Mouse (Mus musculus) kidney, embryonic 16.5 days (tissue): Measurements from ENCODE around the gene Capn2. TPM values are rescaled to one million over a fixed set of nuclear protein-coding genes. Genes with fewer than 3 reads are reported as not detected.

ENCODE experiments used
- ATAC-seq: fragments of 200-750 bp; cut with Nextera tagmentation; 2 replicates; pipeline ENCODE4 v1.8.0; 2017; ENCODE audit warnings: moderate TSS enrichment; ENCODE audit not compliant: low FRiP score, low TSS enrichment
- H3K27ac ChIP-seq: fragments of 300-500 bp; sonication (generic); 2 replicates; pipeline ENCODE4 v1.5.1; 2014; ENCODE audit warnings: low read length
- H3K27me3 ChIP-seq: fragments of 300-500 bp; sonication (generic); 2 replicates; pipeline ENCODE4 v1.6.1; 2014; ENCODE audit warnings: low read length, control low read depth, mixed read lengths; ENCODE audit not compliant: insufficient read depth
- H3K36me3 ChIP-seq: fragments of 300-500 bp; sonication (generic); 2 replicates; pipeline ENCODE4 v1.6.1; 2014; ENCODE audit warnings: low read length, control low read depth, mixed read lengths; ENCODE audit not compliant: insufficient read depth
- H3K4me1 ChIP-seq: fragments of 300-500 bp; sonication (generic); 2 replicates; pipeline ENCODE4 v1.6.1; 2014; ENCODE audit warnings: low read length, control low read depth, mixed read lengths; ENCODE audit not compliant: insufficient read depth
- H3K4me2 ChIP-seq: fragments of 300-500 bp; sonication (generic); replicated peaks from 2 replicates; pipeline ENCODE4 v1.6.1; 2014; ENCODE audit warnings: low read depth, low read length
- H3K4me3 ChIP-seq: fragments of 300-500 bp; sonication (generic); 2 replicates; pipeline ENCODE4 v1.5.1; 2014; ENCODE audit warnings: mild to moderate bottlenecking, low read length
- H3K9ac ChIP-seq: fragments of 300-500 bp; sonication (generic); replicated peaks from 2 replicates; pipeline ENCODE4 v1.6.1; 2014; ENCODE audit warnings: low read length
- H3K9me3 ChIP-seq: fragments of 300-500 bp; sonication (generic); 2 replicates; pipeline ENCODE4 v1.6.1; 2016; ENCODE audit warnings: low read length, control low read depth
- WGBS: fragments of 180-500 bp; shearing (Covaris S2); extraction: QIAGEN DNeasy Blood & Tissue Kit; methylation state at CpG from one replicate; pipeline ENCODE4 v1.1.7; 2014; 5-methylcytosine and 5-hydroxymethylcytosine counted together
- polyA plus RNA-seq: library from polyadenylated mRNA; unstranded; fragments of >200 nt; fragmentation: Nextera tagmentation; extraction: Ambion mirVana; gene quantifications from 2 replicates; pipeline ENCODE4 v1.2.1, GENCODE M21; 2015

Gene Capn2
- polyA plus RNA-seq, 1 experiment from 2014 or later, result 142 TPM

DNA sequence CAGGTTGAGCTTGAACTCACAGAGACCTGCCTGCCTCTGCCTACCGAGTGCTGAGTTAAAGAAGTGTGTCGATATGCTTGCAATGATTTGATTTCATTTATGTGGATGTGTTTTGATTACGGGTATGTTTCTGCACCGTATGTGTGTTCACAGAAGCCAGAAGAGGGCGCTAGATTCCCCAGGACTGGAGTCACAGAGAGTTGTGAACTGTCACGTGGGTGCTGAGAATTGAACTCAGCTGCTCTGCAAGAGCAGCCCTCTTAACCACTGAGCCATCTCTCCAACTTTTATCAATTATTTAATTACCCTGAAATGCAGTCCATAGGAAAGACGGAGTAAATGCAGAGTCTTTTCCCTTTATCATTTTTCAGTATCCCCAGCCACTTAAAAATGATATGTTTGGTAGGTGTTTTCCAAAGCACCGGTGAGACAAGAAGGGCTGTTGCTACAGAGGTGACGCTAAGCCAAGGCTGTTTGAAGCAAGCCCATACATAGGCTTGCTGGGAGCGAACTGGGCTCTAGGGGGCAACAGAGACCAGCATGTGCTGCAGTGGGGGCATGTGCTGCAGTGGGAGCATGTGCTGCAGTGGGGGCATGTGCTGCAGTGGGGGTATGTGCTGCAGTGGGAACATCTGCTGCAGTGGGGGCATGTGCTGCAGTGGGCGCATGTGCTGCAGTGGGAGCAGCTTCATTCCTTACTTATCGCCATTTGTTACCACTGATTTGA lies 36.4 kb upstream of the Capn2 start:
- Histone ChIP-seq H3K27me3 (no peaks in the 10 kb centered on the region), H3K4me3 (no peak overlapping the region), H3K4me2 (no peak overlapping the region), H3K9ac (no peak overlapping the region), H3K36me3 (no peaks in the 10 kb centered on the region), H3K27ac (no peak overlapping the region), H3K4me1 (no peaks in the 10 kb centered on the region), H3K9me3 (no peaks in the 10 kb centered on the region)
- peak; percentile 63; the same call in 1 of the 2 replicates for ATAC-seq
- 62% methylated on average over 12 of the region's 12 CpGs for WGBS

DNA sequence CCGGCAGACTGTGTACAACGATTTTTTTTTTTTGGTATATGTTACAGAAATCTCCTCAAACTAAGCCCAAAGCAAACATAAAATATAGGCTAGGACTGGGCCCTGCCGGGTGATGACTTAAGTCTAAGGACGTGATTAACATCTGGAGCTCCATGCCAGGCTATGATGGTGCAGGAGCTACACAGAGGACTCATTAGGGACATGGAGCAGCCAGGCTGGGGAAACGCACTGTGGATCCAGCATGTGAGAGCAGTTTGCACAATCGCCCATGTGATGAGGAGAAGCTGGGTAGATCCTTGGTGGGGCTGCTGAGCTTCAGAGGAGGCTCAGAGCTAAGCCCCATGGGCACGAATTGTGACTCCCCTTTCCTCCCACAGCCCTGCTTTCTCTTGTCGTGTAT lies 33.4 kb upstream of the Capn2 start:
- H3K27ac ChIP-seq, result no peak overlapping the region
- WGBS, result 78% methylated on average over 8 of the region's 8 CpGs
- H3K36me3 ChIP-seq, result no peaks in the 10 kb centered on the region
- no peak overlapping the region for H3K4me3 ChIP-seq
- ATAC-seq, result no peak
- H3K4me2 ChIP-seq, result no peak overlapping the region
- no peaks in the 10 kb centered on the region for H3K27me3 ChIP-seq
- H3K9me3 ChIP-seq, result peaks cover 8% of the 10 kb centered on the region; the same call in 1 of the 2 replicates
- H3K4me1 ChIP-seq, result no peaks in the 10 kb centered on the region
- H3K9ac ChIP-seq, result no peak overlapping the region

- Histone ChIP-seq H3K4me3 (no peak overlapping the region), H3K4me2 (no peak overlapping the region), H3K36me3 (no peaks in the 10 kb centered on the region), H3K9ac (no peak overlapping the region), H3K4me1 (peaks cover 2% of the 10 kb centered on the region; the same call in 1 of the 2 replicates), H3K27ac (no peak overlapping the region), H3K9me3 (peaks cover 8% of the 10 kb centered on the region; the same call in 1 of the 2 replicates), H3K27me3 (no peaks in the 10 kb centered on the region)
- ATAC-seq, result no peak
- 76% methylated on average over 1 of the region's 1 CpGs for WGBS
These were observed 26.5 kb upstream of the Capn2 start for GRCm38 (mm10) chr1:182543906-182544305.

GRCm38 (mm10) chr1:182543136-182543535 lies 25.7 kb upstream of the Capn2 start:
- Histone ChIP-seq H3K27ac (no peak overlapping the region), H3K4me2 (no peak overlapping the region), H3K9ac (no peak overlapping the region), H3K9me3 (peaks cover 8% of the 10 kb centered on the region; the same call in 1 of the 2 replicates), H3K4me1 (peaks cover 4% of the 10 kb centered on the region; the same call in 1 of the 2 replicates), H3K36me3 (no peaks in the 10 kb centered on the region), H3K4me3 (no peak overlapping the region), H3K27me3 (no peaks in the 10 kb centered on the region)
- no peak for ATAC-seq
- WGBS, result 87% methylated on average over 8 of the region's 8 CpGs

GRCm38 (mm10) chr1:182542110-182542509 lies 24.7 kb upstream of the Capn2 start:
- no peak overlapping the region for H3K9ac ChIP-seq
- H3K4me1 ChIP-seq, result peaks cover 4% of the 10 kb centered on the region; the same call in 1 of the 2 replicates
- H3K27ac ChIP-seq, result no peak overlapping the region
- H3K27me3 ChIP-seq, result no peaks in the 10 kb centered on the region
- peaks cover 8% of the 10 kb centered on the region; the same call in 1 of the 2 replicates for H3K9me3 ChIP-seq
- WGBS, result 53% methylated on average over 5 of the region's 5 CpGs
- no peak overlapping the region for H3K4me2 ChIP-seq
- no peak overlapping the region for H3K4me3 ChIP-seq
- no peaks in the 10 kb centered on the region for H3K36me3 ChIP-seq
- ATAC-seq, result no peak

- H3K4me3 ChIP-seq, result peak overlapping the region; percentile 39
- H3K27me3 ChIP-seq, result no peaks in the 10 kb centered on the region
- peak overlapping the region; percentile 61 for H3K4me2 ChIP-seq
- H3K9me3 ChIP-seq, result no peaks in the 10 kb centered on the region
- peak overlapping the region; percentile 71 for H3K9ac ChIP-seq
- ATAC-seq, result peak; percentile 65
- WGBS, result 20% methylated on average over 9 of the region's 9 CpGs
- no peak overlapping the region for H3K27ac ChIP-seq
- peaks cover 4% of the 10 kb centered on the region; the same call in 1 of the 2 replicates for H3K4me1 ChIP-seq
- H3K36me3 ChIP-seq, result no peaks in the 10 kb centered on the region
These were observed 21.9 kb upstream of the Capn2 start for GRCm38 (mm10) chr1:182539023-182539940.

- H3K4me2 ChIP-seq, result no peak overlapping the region
- peaks cover 4% of the 10 kb centered on the region; the same call in 1 of the 2 replicates for H3K27me3 ChIP-seq
- no peaks in the 10 kb centered on the region for H3K36me3 ChIP-seq
- no peak overlapping the region for H3K9ac ChIP-seq
- WGBS, result 54% methylated on average over 3 of the region's 3 CpGs
- ATAC-seq, result no peak
- no peak overlapping the region for H3K4me3 ChIP-seq
- H3K4me1 ChIP-seq, result peaks cover 4% of the 10 kb centered on the region; the same call in 1 of the 2 replicates
- H3K27ac ChIP-seq, result no peak overlapping the region
- H3K9me3 ChIP-seq, result no peaks in the 10 kb centered on the region
These were observed 17.7 kb upstream of the Capn2 start for GRCm38 (mm10) chr1:182535080-182535481.

DNA sequence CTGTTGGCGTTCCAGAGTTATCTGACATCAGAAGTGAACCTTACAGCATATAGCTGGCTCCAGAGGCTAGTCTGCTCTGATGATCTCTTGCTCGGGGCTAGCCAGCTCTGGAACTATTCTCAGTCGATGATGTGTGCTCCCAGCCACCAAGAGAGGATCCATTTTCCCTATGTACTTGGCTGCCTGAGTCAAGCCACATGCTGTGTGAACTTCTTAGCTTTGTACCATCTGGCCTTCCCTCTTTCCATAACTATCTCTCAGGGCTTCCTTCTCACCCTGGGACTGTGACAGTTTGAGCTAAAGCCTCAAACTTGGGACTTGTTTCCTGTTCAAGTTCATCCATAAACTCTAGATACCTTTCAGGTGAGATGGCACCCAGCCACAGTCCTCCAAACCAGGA lies 16.2 kb upstream of the Capn2 start:
- Histone ChIP-seq H3K4me3 (no peak overlapping the region), H3K9me3 (no peaks in the 10 kb centered on the region), H3K4me2 (no peak overlapping the region), H3K27ac (no peak overlapping the region), H3K36me3 (no peaks in the 10 kb centered on the region), H3K4me1 (0 out of 2 replicates have a peak, but pooled peaks cover 1% of the 10 kb centered on the region), H3K27me3 (peaks cover 4% of the 10 kb centered on the region; the same call in 1 of the 2 replicates), H3K9ac (no peak overlapping the region)
- WGBS, result 68% methylated on average over 3 of the region's 3 CpGs
- no peak for ATAC-seq

DNA sequence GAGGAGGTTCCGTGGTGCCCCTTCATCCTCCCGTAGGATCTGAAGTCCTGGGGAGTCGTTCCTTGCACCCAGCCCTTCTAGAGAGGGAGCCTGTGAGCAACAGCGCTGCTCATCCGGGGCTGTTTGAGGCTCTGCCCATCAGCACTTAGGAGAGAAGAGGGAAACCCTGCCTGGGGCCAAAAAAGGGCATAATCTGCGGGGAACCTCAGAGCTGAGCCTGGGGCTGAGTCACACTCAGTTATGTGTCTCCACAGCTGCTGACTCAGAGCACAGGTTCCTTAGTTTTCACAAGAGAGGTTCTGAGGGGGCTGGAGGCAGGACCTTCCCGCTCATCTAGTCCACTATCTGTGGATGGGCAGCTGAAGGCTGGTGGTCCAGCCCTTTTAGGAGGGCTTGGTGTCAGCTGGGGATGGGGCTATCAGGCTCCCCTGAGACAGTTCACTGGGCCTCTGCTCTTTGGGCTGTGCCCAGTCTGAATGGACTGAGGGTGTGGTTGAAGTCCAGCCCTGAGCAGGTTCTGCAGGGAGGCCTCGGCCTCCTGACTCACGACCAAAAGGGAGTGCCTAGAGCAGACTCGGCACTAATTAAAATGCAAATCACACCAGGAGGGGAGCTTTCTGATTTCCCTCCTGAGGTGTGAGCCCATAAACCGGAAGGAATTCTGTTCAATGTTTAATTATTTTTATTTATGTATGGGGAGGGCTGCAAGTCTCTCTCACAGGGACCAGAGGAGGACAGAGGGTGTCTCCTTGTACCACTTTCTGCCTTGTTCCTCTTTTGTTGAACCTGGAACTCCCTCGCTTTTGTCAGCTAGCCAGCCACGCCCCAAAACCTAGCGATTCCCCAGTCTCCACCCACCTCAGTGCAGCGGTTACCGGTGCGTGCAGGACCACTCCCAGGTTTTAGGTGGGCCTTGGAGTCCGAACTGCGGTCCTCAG lies 10.8 kb upstream of the Capn2 start:
- Histone ChIP-seq H3K9me3 (no peaks in the 10 kb centered on the region), H3K27me3 (peaks cover 4% of the 10 kb centered on the region; the same call in 1 of the 2 replicates), H3K36me3 (no peaks in the 10 kb centered on the region), H3K9ac (peak overlapping the region; percentile 43; the same call in 1 of the 2 replicates), H3K27ac (peak overlapping the region; percentile 56; the same call in 1 of the 2 replicates), H3K4me2 (peak overlapping the region; percentile 32), H3K4me3 (0 out of 2 replicates have a peak overlapping the region, but pooled peaks have one; percentile 14), H3K4me1 (peaks cover 18% of the 10 kb centered on the region)
- whole genome bisulfite sequencing, result 8% methylated on average over 19 of the region's 19 CpGs
- ATAC-seq, result peak; percentile 88
